In genomic region chr14:34106389-34107062, GRCm38 (mm10) we compare ENCODE assay signal across 10 mouse cellular contexts. TPM values are rescaled to one million over a fixed set of nuclear protein-coding genes. Genes with fewer than 3 reads are reported as not detected.
DNase-seq lines count a peak whose midpoint lies in the region; ATAC-seq and TF ChIP-seq lines count a peak whose summit lies in the region.
"Had no signal": no experiment of that assay in that cellular context is flagged by ENCODE, and none has a peak within 500 bp of the region (broad histone marks: within the 10 kb centered on the region; RNA-seq: fewer than 3 reads in every experiment).

No protein-coding gene starts in this region.

- no peaks in the 10 kb centered on the region for H3K4me1 ChIP-seq in forebrain, embryonic 11.5 days (replicated peaks; ENCODE audit: control insufficient read depth, insufficient read depth, low read length)
- no peaks in the 10 kb centered on the region for H3K4me1 ChIP-seq in forebrain, embryonic 15.5 days
- H3K4me1 ChIP-seq in neural tube, embryonic 15.5 days, result no peaks in the 10 kb centered on the region
- H3K4me1 ChIP-seq in cortical plate, adult 2 months (ENCODE audit: control insufficient read depth, insufficient read depth, low read length), result no peaks in the 10 kb centered on the region
- H3K4me1 ChIP-seq in stomach, embryonic 14.5 days (ENCODE audit: control insufficient read depth, insufficient read depth, low read length), result no peaks in the 10 kb centered on the region

- no peak overlapping the region for H3K27ac ChIP-seq in forebrain, embryonic 11.5 days (ENCODE audit: low read depth, low read length)
- no peak overlapping the region for H3K27ac ChIP-seq in forebrain, embryonic 15.5 days (replicated peaks)
- H3K27ac ChIP-seq in neural tube, embryonic 15.5 days (replicated peaks), result no peak overlapping the region
- H3K27ac ChIP-seq in cortical plate, adult 2 months (ENCODE audit: insufficient read depth, low read length), result no peak overlapping the region
- H3K27ac ChIP-seq in stomach, embryonic 14.5 days (ENCODE audit: low read length), result no peak overlapping the region

- ATAC-seq in forebrain, embryonic 11.5 days (replicated peaks; ENCODE audit: low FRiP score), result no peak
- ATAC-seq in forebrain, embryonic 15.5 days (replicated peaks), result no peak
- ATAC-seq in neural tube, embryonic 15.5 days (ENCODE audit: low FRiP score), result no peak
- ATAC-seq in stomach, embryonic 14.5 days (ENCODE audit: insufficient number of reproducible peaks, insufficient read depth, low FRiP score, low read depth), result peak; percentile 38; the same call in 1 of the 2 replicates

- TF ChIP-seq CTCF in cortical plate, adult 2 months (IDR thresholded peaks at IDR 0.05; ENCODE audit: extremely low read depth, insufficient read depth, low read length), result 0 out of 2 replicates have a peak, but pooled peaks have one; percentile 33

- TF ChIP-seq POLR2A in cortical plate, adult 2 months (IDR thresholded peaks at IDR 0.05; ENCODE audit: extremely low read depth, insufficient read depth, low read length), result no peak

- no peak overlapping the region for H3K9ac ChIP-seq in forebrain, embryonic 11.5 days (ENCODE audit: low read length)
- H3K9ac ChIP-seq in forebrain, embryonic 15.5 days (replicated peaks), result no peak overlapping the region
- H3K9ac ChIP-seq in neural tube, embryonic 15.5 days (replicated peaks), result no peak overlapping the region
- no peak overlapping the region for H3K9ac ChIP-seq in stomach, embryonic 14.5 days (replicated peaks; ENCODE audit: low read depth, low read length)

- H3K4me2 ChIP-seq in forebrain, embryonic 11.5 days (ENCODE audit: low read depth, low read length, severe bottlenecking), result no peak overlapping the region
- H3K4me2 ChIP-seq in forebrain, embryonic 15.5 days (replicated peaks), result no peak overlapping the region
- H3K4me2 ChIP-seq in neural tube, embryonic 15.5 days, result no peak overlapping the region
- no peak overlapping the region for H3K4me2 ChIP-seq in stomach, embryonic 14.5 days (replicated peaks; ENCODE audit: low read depth, low read length)

- H3K27me3 ChIP-seq in forebrain, embryonic 11.5 days (ENCODE audit: control insufficient read depth, insufficient read depth, low read length), result no peaks in the 10 kb centered on the region
- no peaks in the 10 kb centered on the region for H3K27me3 ChIP-seq in forebrain, embryonic 15.5 days
- no peaks in the 10 kb centered on the region for H3K27me3 ChIP-seq in neural tube, embryonic 15.5 days (replicated peaks)
- H3K27me3 ChIP-seq in stomach, embryonic 14.5 days (ENCODE audit: control insufficient read depth, insufficient read depth, low read length), result no peaks in the 10 kb centered on the region

- 59% methylated on average over 12 of the region's 12 CpGs for WGBS in forebrain, embryonic 11.5 days
- 58% methylated on average over 11 of the region's 12 CpGs for WGBS in forebrain, embryonic 15.5 days
- WGBS in neural tube, embryonic 15.5 days, result 60% methylated on average over 12 of the region's 12 CpGs
- WGBS in stomach, embryonic 14.5 days, result 57% methylated on average over 12 of the region's 12 CpGs

- H3K4me3 ChIP-seq in forebrain, embryonic 11.5 days (ENCODE audit: low read depth, low read length), result no peak overlapping the region
- no peak overlapping the region for H3K4me3 ChIP-seq in forebrain, embryonic 15.5 days
- H3K4me3 ChIP-seq in neural tube, embryonic 15.5 days (replicated peaks), result no peak overlapping the region
- H3K4me3 ChIP-seq in cortical plate, adult 2 months (ENCODE audit: insufficient read depth, low read length), result no peak overlapping the region
- no peak overlapping the region for H3K4me3 ChIP-seq in stomach, embryonic 14.5 days (ENCODE audit: low read depth, low read length)

- H3K36me3 ChIP-seq in forebrain, embryonic 11.5 days (ENCODE audit: control insufficient read depth, insufficient read depth, low read length), result no peaks in the 10 kb centered on the region
- H3K36me3 ChIP-seq in forebrain, embryonic 15.5 days, result no peaks in the 10 kb centered on the region
- no peaks in the 10 kb centered on the region for H3K36me3 ChIP-seq in neural tube, embryonic 15.5 days
- no peaks in the 10 kb centered on the region for H3K36me3 ChIP-seq in stomach, embryonic 14.5 days (ENCODE audit: control insufficient read depth, insufficient read depth, low read length)

- DNase-seq in forebrain, embryonic 11.5 days (ENCODE audit: low spot score), result peak; percentile 68
- DNase-seq in neural tube, embryonic 10.5 days (ENCODE audit: extremely low spot score, low spot score), result peak; percentile 28
- peak; percentile 61 to 62 for DNase-seq in kidney, postnatal 25 days
- no peak for DNase-seq in layer of hippocampus, adult 18-20 months (ENCODE audit: low spot score in 2 of 2)

- no peaks in the 10 kb centered on the region for H3K9me3 ChIP-seq in forebrain, embryonic 11.5 days (ENCODE audit: control insufficient read depth, low read length)
- no peaks in the 10 kb centered on the region for H3K9me3 ChIP-seq in forebrain, embryonic 15.5 days
- no peaks in the 10 kb centered on the region for H3K9me3 ChIP-seq in neural tube, embryonic 15.5 days (replicated peaks)
- no peaks in the 10 kb centered on the region for H3K9me3 ChIP-seq in stomach, embryonic 14.5 days (ENCODE audit: control insufficient read depth, low read depth, low read length)

RNA-seq across cellular contexts. Expression of gene A630023A22Rik, which starts 4.0 kb away (rescaled TPM):
- polyA plus RNA-seq in forebrain, embryonic 11.5 days (2014; fragmentation: Nextera tagmentation; extraction: Ambion mirVana), result not detected in 2 replicates
- not detected in 2 replicates for polyA plus RNA-seq in forebrain, embryonic 15.5 days (2015; fragmentation: Nextera tagmentation; extraction: Ambion mirVana)
- 0.49 and 0.69 TPM in 2 replicates for polyA plus RNA-seq in neural tube, embryonic 15.5 days (2015; fragmentation: Nextera tagmentation; extraction: Ambion mirVana)
- polyA plus RNA-seq in cortical plate, adult 2 months (2012; rRNA removed), result not detected in 2 replicates
- polyA plus RNA-seq in stomach, embryonic 14.5 days (2014; fragmentation: Nextera tagmentation; extraction: Ambion mirVana), result 0.69 TPM in 1 of 2 replicates, not detected in the other
- not detected for total RNA-seq in layer of hippocampus, adult 18-20 months (2021)
- polyA plus RNA-seq: neural tube, embryonic 11.5 days had no signal

RNA-seq across cellular contexts. Expression of gene Anxa8, which starts 20.7 kb away (rescaled TPM):
- 0.88 and 1.2 TPM in 2 replicates for polyA plus RNA-seq in forebrain, embryonic 11.5 days (2014; fragmentation: Nextera tagmentation; extraction: Ambion mirVana)
- polyA plus RNA-seq in forebrain, embryonic 15.5 days (2015; fragmentation: Nextera tagmentation; extraction: Ambion mirVana), result not detected in 2 replicates
- polyA plus RNA-seq in neural tube, embryonic 15.5 days (2015; fragmentation: Nextera tagmentation; extraction: Ambion mirVana), result 0.41 and 3.7 TPM in 2 replicates
- polyA plus RNA-seq in cortical plate, adult 2 months (2012; rRNA removed), result 0.44 and 0.86 TPM in 2 replicates
- 50.6 and 54.0 TPM in 2 replicates for polyA plus RNA-seq in stomach, embryonic 14.5 days (2014; fragmentation: Nextera tagmentation; extraction: Ambion mirVana)
- under 1 TPM; 0.45 to 0.63 TPM for total RNA-seq in layer of hippocampus, adult 18-20 months (2021)

RNA-seq across cellular contexts. Expression of gene Npy4r, which starts 45.8 kb away (rescaled TPM):
- polyA plus RNA-seq in forebrain, embryonic 11.5 days (2014; fragmentation: Nextera tagmentation; extraction: Ambion mirVana), result not detected in 2 replicates
- polyA plus RNA-seq in forebrain, embryonic 15.5 days (2015; fragmentation: Nextera tagmentation; extraction: Ambion mirVana), result 0.04 and 0.05 TPM in 2 replicates
- 0.17 and 0.42 TPM in 2 replicates for polyA plus RNA-seq in neural tube, embryonic 15.5 days (2015; fragmentation: Nextera tagmentation; extraction: Ambion mirVana)
- polyA plus RNA-seq in cortical plate, adult 2 months (2012; rRNA removed), result not detected in 2 replicates
- 0.13 and 0.19 TPM in 2 replicates for polyA plus RNA-seq in stomach, embryonic 14.5 days (2014; fragmentation: Nextera tagmentation; extraction: Ambion mirVana)
- not detected for total RNA-seq in layer of hippocampus, adult 18-20 months (2021)
- polyA plus RNA-seq: neural tube, embryonic 11.5 days had no signal

RNA-seq across cellular contexts. Expression of gene Antxrl, which starts 54.0 kb away (rescaled TPM):
- not detected in 2 replicates for polyA plus RNA-seq in forebrain, embryonic 11.5 days (2014; fragmentation: Nextera tagmentation; extraction: Ambion mirVana)
- not detected in 2 replicates for polyA plus RNA-seq in forebrain, embryonic 15.5 days (2015; fragmentation: Nextera tagmentation; extraction: Ambion mirVana)
- polyA plus RNA-seq in neural tube, embryonic 15.5 days (2015; fragmentation: Nextera tagmentation; extraction: Ambion mirVana), result not detected in 2 replicates
- not detected in 2 replicates for polyA plus RNA-seq in cortical plate, adult 2 months (2012; rRNA removed)
- not detected in 2 replicates for polyA plus RNA-seq in stomach, embryonic 14.5 days (2014; fragmentation: Nextera tagmentation; extraction: Ambion mirVana)
- total RNA-seq in layer of hippocampus, adult 18-20 months (2021), result not detected
- polyA plus RNA-seq: heart, embryonic 16.5 days; neural tube, embryonic 11.5 days had no signal

Comparison
In these comparisons a context has a peak if more than half of its experiments do, and no peak if none do; other contexts are left out.
1. DNase-seq: peak in forebrain, embryonic 11.5 days (single experiment), neural tube, embryonic 10.5 days (single experiment) and kidney, postnatal 25 days (2 of 2); none in layer of hippocampus, adult 18-20 months (0 of 2).
2. RNA of gene Anxa8, which starts 20.7 kb away (polyA plus RNA-seq): 50.6 to 54.0 TPM in stomach, embryonic 14.5 days; 0.88 to 1.2 TPM in forebrain, embryonic 11.5 days, 0.44 to 0.86 TPM in cortical plate, adult 2 months, 0.41 to 3.7 TPM in neural tube, embryonic 15.5 days and not detected in forebrain, embryonic 15.5 days; every median in the first group is over 10 times any median in the second.